Mouse (Mus musculus): ENCODE data around the gene Sdc3. TPM values are rescaled to one million over a fixed set of nuclear protein-coding genes. Genes with fewer than 3 reads are reported as not detected.

Gene Sdc3
- polyA plus RNA-seq, 1 experiment: 7.9 TPM

DNA sequence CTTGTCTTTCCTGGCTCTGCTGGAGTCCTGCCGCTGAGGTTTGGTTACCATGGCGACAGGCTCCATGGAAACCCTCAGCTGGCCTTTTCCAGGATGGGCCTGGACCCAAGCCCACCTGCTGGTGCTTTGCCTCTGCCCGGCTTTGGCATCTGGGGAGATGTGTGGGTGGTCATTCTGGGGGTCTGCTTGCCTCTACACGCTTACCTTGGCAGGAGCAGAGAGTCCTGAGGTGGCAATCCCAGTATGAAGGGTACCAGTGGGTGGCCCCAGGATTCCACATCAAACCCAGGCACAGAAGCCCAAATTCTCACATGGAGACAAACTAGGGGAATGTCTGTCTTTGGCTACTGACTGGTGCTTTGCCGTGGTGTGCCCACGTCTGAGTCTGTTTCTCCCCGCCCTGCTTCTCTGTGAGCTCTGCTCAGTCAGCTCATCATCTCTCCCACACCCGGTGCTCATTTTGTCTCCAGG is 73.6 kb downstream of the Sdc3 start:
- Histone ChIP-seq H3K4me3 (ENCODE audit: insufficient read depth, low read depth, low read length) (no peak overlapping the region), H3K4me1 (ENCODE audit: control insufficient read depth, insufficient read depth, insufficient read length, low read length) (no peaks in the 10 kb centered on the region), H3K27ac (replicated peaks; ENCODE audit: low read depth, low read length) (no peak overlapping the region)

DNA sequence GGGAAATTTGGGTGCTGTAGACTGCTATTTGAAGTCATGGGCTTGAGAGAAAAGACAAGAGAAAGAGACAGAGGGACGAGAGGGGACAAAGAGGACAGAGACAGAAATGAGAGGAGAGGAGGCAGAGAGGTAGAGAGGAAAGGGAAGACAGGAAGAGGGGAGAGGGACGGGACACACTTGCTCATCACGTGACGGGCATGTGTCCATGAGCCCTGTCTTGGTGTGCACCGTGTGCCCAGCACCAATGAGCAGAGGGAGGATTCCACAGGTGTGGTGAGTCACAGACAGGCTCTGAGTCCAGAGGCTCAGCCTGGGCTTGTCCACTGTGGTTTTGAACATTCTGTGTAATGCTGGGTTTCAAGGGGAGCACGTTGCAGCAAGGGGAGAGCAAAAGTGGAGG is 75.6 kb downstream of the Sdc3 start:
- Histone ChIP-seq H3K4me1 (ENCODE audit: control insufficient read depth, insufficient read depth, insufficient read length, low read length) (no peaks in the 10 kb centered on the region), H3K4me3 (ENCODE audit: insufficient read depth, low read depth, low read length) (no peak overlapping the region), H3K27ac (replicated peaks; ENCODE audit: low read depth, low read length) (no peak overlapping the region)

DNA sequence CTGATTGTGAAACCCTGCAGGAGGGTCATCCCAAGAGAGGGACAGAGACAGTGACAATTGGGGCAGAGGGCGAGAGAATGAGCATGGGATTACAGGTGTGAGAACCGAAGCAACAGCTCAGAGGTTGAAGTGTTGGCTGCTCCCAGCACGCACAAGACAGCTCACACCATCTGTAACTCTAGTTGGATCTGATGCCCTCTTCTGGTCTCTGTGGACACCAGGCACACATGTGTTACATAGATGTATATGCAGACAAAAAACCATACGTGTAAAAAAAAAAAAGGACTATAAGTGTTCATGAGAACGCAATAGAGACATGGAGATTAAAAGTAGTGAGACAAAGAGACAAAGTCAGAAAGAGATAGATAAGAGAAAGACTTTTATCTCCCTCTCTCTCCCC is 76.5 kb downstream of the Sdc3 start:
- Histone ChIP-seq H3K27ac (replicated peaks; ENCODE audit: low read depth, low read length) (no peak overlapping the region), H3K4me1 (ENCODE audit: control insufficient read depth, insufficient read depth, insufficient read length, low read length) (no peaks in the 10 kb centered on the region), H3K4me3 (ENCODE audit: insufficient read depth, low read depth, low read length) (no peak overlapping the region)

DNA sequence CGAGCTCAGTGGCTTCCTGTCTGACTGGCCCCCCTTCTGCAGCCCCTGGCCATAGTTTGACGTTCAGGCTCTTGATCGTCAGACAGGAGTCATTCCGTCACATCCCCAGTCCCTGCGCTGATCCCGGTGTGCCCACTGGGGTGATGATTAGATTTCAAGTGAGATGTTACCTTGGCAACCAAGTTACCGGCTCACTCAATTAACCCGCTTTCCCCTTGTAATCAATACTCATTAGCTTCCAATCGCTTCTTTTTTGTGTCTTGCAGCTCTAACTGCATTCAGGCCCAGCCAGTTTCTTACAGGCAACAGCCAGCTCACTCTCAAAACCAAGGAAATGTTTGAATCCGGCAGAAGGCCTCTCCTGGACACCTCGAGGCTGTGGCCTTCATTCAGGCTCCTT is 80.1 kb downstream of the Sdc3 start:
- H3K4me3 ChIP-seq (ENCODE audit: insufficient read depth, low read depth, low read length): no peak overlapping the region
- H3K27ac ChIP-seq (replicated peaks; ENCODE audit: low read depth, low read length): no peak overlapping the region
- H3K4me1 ChIP-seq (ENCODE audit: control insufficient read depth, insufficient read depth, insufficient read length, low read length): no peaks in the 10 kb centered on the region

GRCm38 (mm10) chr4:130873440-130873839 is 81.1 kb downstream of the Sdc3 start:
- Histone ChIP-seq H3K4me1 (ENCODE audit: control insufficient read depth, insufficient read depth, insufficient read length, low read length) (no peaks in the 10 kb centered on the region), H3K4me3 (ENCODE audit: insufficient read depth, low read depth, low read length) (no peak overlapping the region), H3K27ac (replicated peaks; ENCODE audit: low read depth, low read length) (no peak overlapping the region)

DNA sequence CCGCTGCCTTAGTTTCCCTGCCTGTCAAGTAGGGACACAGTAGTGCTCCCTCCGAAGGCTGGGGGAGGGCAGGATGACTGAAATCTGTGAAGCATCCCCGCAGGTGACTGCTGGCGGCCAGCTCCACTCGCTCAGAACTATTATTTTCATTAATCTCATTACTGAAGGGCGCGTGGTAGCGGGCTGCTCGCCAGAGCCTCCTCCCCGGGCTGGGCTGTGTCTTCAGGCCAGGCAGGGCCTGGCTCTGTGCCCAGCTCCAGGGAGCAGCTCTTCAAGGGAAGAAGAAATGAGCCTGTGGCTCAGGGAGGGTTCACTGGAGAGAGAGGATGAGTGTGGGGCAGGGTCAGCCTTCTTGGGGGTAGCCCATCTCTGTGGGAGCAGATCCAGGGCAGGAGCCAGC is 82.3 kb downstream of the Sdc3 start:
- H3K27ac ChIP-seq (replicated peaks; ENCODE audit: low read depth, low read length): no peak overlapping the region
- H3K4me1 ChIP-seq (ENCODE audit: control insufficient read depth, insufficient read depth, insufficient read length, low read length): no peaks in the 10 kb centered on the region
- no peak overlapping the region for H3K4me3 ChIP-seq (ENCODE audit: insufficient read depth, low read depth, low read length)

Other genes starting within 250 kb of the Sdc3 start
- 2.8 and 4.0 TPM in 2 replicates for gene Nkain1, start 218.4 kb upstream of the Sdc3 start, polyA plus RNA-seq (2012; ENCODE audit: insufficient read depth, insufficient read length, missing spikeins)
- gene Pum1, start 129.2 kb upstream of the Sdc3 start, polyA plus RNA-seq (2012; ENCODE audit: insufficient read depth, insufficient read length, missing spikeins): 25.8 and 27.0 TPM in 2 replicates
- gene Laptm5, start 120.6 kb downstream of the Sdc3 start, polyA plus RNA-seq (2012; ENCODE audit: insufficient read depth, insufficient read length, missing spikeins): 14.0 and 16.4 TPM in 2 replicates
- not detected in 2 replicates for gene Matn1, start 151.8 kb downstream of the Sdc3 start, polyA plus RNA-seq (2012; ENCODE audit: insufficient read depth, insufficient read length, missing spikeins)